ENCODE assay signal across 12 mouse cellular contexts in genomic region chr6:135200122-135200957, GRCm38 (mm10). TPM values are rescaled to one million over a fixed set of nuclear protein-coding genes. Genes with fewer than 3 reads are reported as not detected.
A peak's percentile ranks its signal among the peaks of the same experiment; 100 is the strongest.
DNase-seq lines count a peak whose midpoint lies in the region; ATAC-seq lines count a peak whose summit lies in the region.
"Had no signal": no experiment of that assay in that cellular context is flagged by ENCODE, and none has a peak within 500 bp of the region (broad histone marks: within the 10 kb centered on the region; RNA-seq: fewer than 3 reads in every experiment).

No protein-coding gene starts in this region.

- H3K4me1 ChIP-seq in kidney, embryonic 16.5 days (ENCODE audit: insufficient read depth, low read length): peaks cover 16% of the 10 kb centered on the region

- peak overlapping the region; percentile 63 for H3K27ac ChIP-seq in kidney, embryonic 16.5 days (ENCODE audit: low read length)

- no peaks in the 10 kb centered on the region for H3K36me3 ChIP-seq in kidney, embryonic 16.5 days (ENCODE audit: insufficient read depth, low read length)

- H3K9ac ChIP-seq in kidney, embryonic 16.5 days (replicated peaks; ENCODE audit: low read length): 0 out of 2 replicates have a peak overlapping the region, but pooled peaks have one; percentile 24

- no peak for ATAC-seq in kidney, embryonic 16.5 days (ENCODE audit: low FRiP score, low TSS enrichment)
- no peak for ATAC-seq in inflammation-experienced regulatory T-cells, adult 6 months

- peak; percentile 52 for DNase-seq in left cerebral cortex, adult 11 months (ENCODE audit: low spot score)
- no peak for DNase-seq in left cerebral cortex, postnatal 10 days (ENCODE audit: extremely low spot score in 1 of 2, low spot score in 2 of 2)
- DNase-seq in frontal cortex, postnatal 36 days (ENCODE audit: low spot score in 2 of 2): peak; percentile 58 to 61
- DNase-seq in lung, postnatal 25 days (ENCODE audit: low spot score): peak; percentile 21
- DNase-seq in heart, postnatal 14 days: no peak
- DNase-seq in embryo, embryonic 10.5 days (ENCODE audit: low spot score): no peak
- DNase-seq: embryo, embryonic 11 days; gastrocnemius, postnatal 14 days; thymus, postnatal 14 days had no signal

- no peak overlapping the region for H3K4me3 ChIP-seq in kidney, embryonic 16.5 days (ENCODE audit: low read length)
- H3K4me3 ChIP-seq: megakaryocyte, embryonic 14.5 days had no signal

- WGBS in kidney, embryonic 16.5 days: 69% methylated on average over 16 of the region's 16 CpGs

- H3K4me2 ChIP-seq in kidney, embryonic 16.5 days (replicated peaks; ENCODE audit: low read depth, low read length): peak overlapping the region; percentile 15

- intact Hi-C loops in left cerebral cortex, postnatal 10 days (cut with DNase I): no loop called here
- intact Hi-C loops in heart, postnatal 14 days (cut with DNase I): no loop called here

- H3K9me3 ChIP-seq in kidney, embryonic 16.5 days (ENCODE audit: low read length): no peaks in the 10 kb centered on the region
- H3K9me3 ChIP-seq: megakaryocyte, embryonic 14.5 days had no signal

- no peaks in the 10 kb centered on the region for H3K27me3 ChIP-seq in kidney, embryonic 16.5 days (ENCODE audit: insufficient read depth, low read length)
- H3K27me3 ChIP-seq: megakaryocyte, embryonic 14.5 days had no signal

RNA-seq across cellular contexts. Expression of gene Hebp1, which starts 2.5 kb away (rescaled TPM):
- 10 to 100 TPM; 37.8 to 39.5 TPM for total RNA-seq in left cerebral cortex, postnatal 10 days (2021)
- polyA plus RNA-seq in kidney, embryonic 16.5 days (2015; fragmentation: Nextera tagmentation; extraction: Ambion mirVana): 34.6 and 41.5 TPM in 2 replicates
- total RNA-seq in heart, postnatal 14 days (2021): 10 to 100 TPM; 44.8 to 45.9 TPM
- 1 to 10 TPM in 2 of 3 experiments, not detected in 1; 1.3 to 2.0 TPM for polyA plus RNA-seq in inflammation-experienced regulatory T-cells, adult 6 months (2017; shearing (Covaris generic))

RNA-seq across cellular contexts. Expression of gene Fam234b, which starts 2.6 kb away (rescaled TPM):
- total RNA-seq in left cerebral cortex, postnatal 10 days (2021): 10 to 100 TPM; 98.1 TPM
- polyA plus RNA-seq in kidney, embryonic 16.5 days (2015; fragmentation: Nextera tagmentation; extraction: Ambion mirVana): 41.1 and 42.9 TPM in 2 replicates
- total RNA-seq in heart, postnatal 14 days (2021): 1 to 10 TPM; 6.3 to 7.8 TPM
- 10 to 100 TPM; 21.9 to 30.2 (median 30.2) TPM for polyA plus RNA-seq in inflammation-experienced regulatory T-cells, adult 6 months (2017; shearing (Covaris generic))

RNA-seq across cellular contexts. Expression of gene Gsg1, which starts 53.8 kb away (rescaled TPM):
- not detected for total RNA-seq in left cerebral cortex, postnatal 10 days (2021)
- polyA plus RNA-seq in kidney, embryonic 16.5 days (2015; fragmentation: Nextera tagmentation; extraction: Ambion mirVana): 0.55 and 0.86 TPM in 2 replicates
- total RNA-seq in heart, postnatal 14 days (2021): under 1 TPM in 1 of 2 experiments, not detected in 1; 0.86 TPM
- polyA plus RNA-seq in inflammation-experienced regulatory T-cells, adult 6 months (2017; shearing (Covaris generic)): not detected

Comparison
In these comparisons a context has a peak if more than half of its experiments do, and no peak if none do; other contexts are left out.
1. DNase-seq: peak in left cerebral cortex, adult 11 months (single experiment), frontal cortex, postnatal 36 days (2 of 2) and lung, postnatal 25 days (single experiment); none in left cerebral cortex, postnatal 10 days (0 of 2), heart, postnatal 14 days (0 of 2) and embryo, embryonic 10.5 days (single experiment).
2. RNA of gene Fam234b, which starts 2.6 kb away (total RNA-seq): 98.1 TPM in left cerebral cortex, postnatal 10 days; 6.3 to 7.8 TPM in heart, postnatal 14 days; every median in the first group is over 10 times any median in the second.